Mouse (Mus musculus): ENCODE results near the gene Rnd2. TPM values are rescaled to one million over a fixed set of nuclear protein-coding genes. Genes with fewer than 3 reads are reported as not detected.

The Rnd2 gene
- total RNA-seq, 2 experiments from 2014 or later: 11.5 to 11.7 TPM

Small RNA genes within 50 kb of the gene (microRNA-seq; reads per million reads assigned to microRNA genes)
- 4.7 to 5.2 reads per million in 2 experiments for gene Mir6929

Other genes starting within 250 kb of the Rnd2 start
- 10 to 100 TPM; 14.7 to 15.0 TPM for gene Ezh1, start 238.5 kb upstream of the Rnd2 start, total RNA-seq (2021)
- 100 to 1,000 TPM; 122 to 134 TPM for gene Ramp2, start 219.0 kb upstream of the Rnd2 start, total RNA-seq (2021)
- 10 to 100 TPM; 87.6 to 88.7 TPM for gene Vps25, start 211.3 kb upstream of the Rnd2 start, total RNA-seq (2021)
- gene Wnk4, start 204.4 kb upstream of the Rnd2 start, total RNA-seq (2021): 1 to 10 TPM; 4.5 to 7.2 TPM
- under 1 TPM; 0.41 to 0.47 TPM for gene Cntd1, start 186.0 kb upstream of the Rnd2 start, total RNA-seq (2021)
- gene Coa3, start 185.9 kb upstream of the Rnd2 start, total RNA-seq (2021): 10 to 100 TPM; 86.3 to 90.1 TPM
- 100 to 1,000 TPM; 103 to 106 TPM for gene Becn1, start 162.7 kb upstream of the Rnd2 start, total RNA-seq (2021)
- gene Psme3, start 148.8 kb upstream of the Rnd2 start, total RNA-seq (2021): 100 to 1,000 TPM in 1 of 2 experiments, 10 to 100 TPM in 1; 88.7 to 103 TPM
- 1 to 10 TPM; 2.9 to 3.2 TPM for gene Aoc2, start 139.9 kb upstream of the Rnd2 start, total RNA-seq (2021)
- gene Aoc3, start 134.4 kb upstream of the Rnd2 start, total RNA-seq (2021): 10 to 100 TPM; 29.5 to 31.3 TPM
- gene G6pc, start 97.4 kb upstream of the Rnd2 start, total RNA-seq (2021): not detected
- 10 to 100 TPM; 25.0 to 27.1 TPM for gene Aarsd1, start 47.4 kb upstream of the Rnd2 start, total RNA-seq (2021)
- 1 to 10 TPM; 3.0 to 8.8 TPM for gene Gm27029, start 40.2 kb upstream of the Rnd2 start, total RNA-seq (2021)
- 10 to 100 TPM in 1 of 2 experiments, 1 to 10 TPM in 1; 9.0 to 12.4 TPM for gene Rundc1, start 39.9 kb upstream of the Rnd2 start, total RNA-seq (2021)
- 10 to 100 TPM; 50.6 to 52.8 TPM for gene Ptges3l, start 39.7 kb upstream of the Rnd2 start, total RNA-seq (2021)
- 10 to 100 TPM; 69.0 to 72.5 TPM for gene Rpl27, start 22.7 kb upstream of the Rnd2 start, total RNA-seq (2021)
- 10 to 100 TPM; 12.0 to 13.1 TPM for gene Ifi35, start 16.6 kb upstream of the Rnd2 start, total RNA-seq (2021)
- gene Vat1, start 1.2 kb downstream of the Rnd2 start, total RNA-seq (2021): 10 to 100 TPM; 59.5 to 60.4 TPM
- gene Brca1, start 87.0 kb downstream of the Rnd2 start, total RNA-seq (2021): 10 to 100 TPM; 10.6 to 10.9 TPM
- 100 to 1,000 TPM; 116 to 120 TPM for gene Nbr1, start 87.2 kb downstream of the Rnd2 start, total RNA-seq (2021)
- gene Tmem106a, start 117.2 kb downstream of the Rnd2 start, total RNA-seq (2021): 1 to 10 TPM; 7.9 TPM
- not detected for gene Gm11634, start 134.3 kb downstream of the Rnd2 start, total RNA-seq (2021)
- 10 to 100 TPM; 29.2 to 35.0 TPM for gene Rdm1, start 162.2 kb downstream of the Rnd2 start, total RNA-seq (2021)
- gene Arl4d, start 200.5 kb downstream of the Rnd2 start, total RNA-seq (2021): 10 to 100 TPM; 17.9 to 20.5 TPM